Mouse (Mus musculus): ENCODE measurements around the gene Tmem209.

The Tmem209 gene

DNA sequence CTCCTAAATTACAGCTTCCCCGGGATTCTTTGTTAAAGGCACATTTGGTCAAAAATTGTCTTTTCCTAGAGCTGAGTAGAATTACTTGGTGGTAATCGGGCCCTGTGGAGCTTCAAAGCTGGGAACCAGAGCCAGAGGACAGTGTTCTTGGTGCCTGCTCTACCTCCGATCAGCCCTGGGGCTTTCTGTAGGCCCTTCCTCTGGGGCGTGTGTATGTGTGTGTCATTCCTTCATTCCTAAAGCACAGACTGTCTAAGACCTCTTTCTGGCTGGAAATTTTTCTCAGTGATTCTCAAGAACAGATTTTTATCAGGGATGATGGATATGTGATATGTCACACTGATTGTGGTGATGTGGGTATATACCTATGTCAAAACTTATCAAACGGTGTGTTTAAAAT is 29.2 kb upstream of the Tmem209 start:
- DNase-seq (ENCODE audit: low spot score in 2 of 2), result no peak

DNA sequence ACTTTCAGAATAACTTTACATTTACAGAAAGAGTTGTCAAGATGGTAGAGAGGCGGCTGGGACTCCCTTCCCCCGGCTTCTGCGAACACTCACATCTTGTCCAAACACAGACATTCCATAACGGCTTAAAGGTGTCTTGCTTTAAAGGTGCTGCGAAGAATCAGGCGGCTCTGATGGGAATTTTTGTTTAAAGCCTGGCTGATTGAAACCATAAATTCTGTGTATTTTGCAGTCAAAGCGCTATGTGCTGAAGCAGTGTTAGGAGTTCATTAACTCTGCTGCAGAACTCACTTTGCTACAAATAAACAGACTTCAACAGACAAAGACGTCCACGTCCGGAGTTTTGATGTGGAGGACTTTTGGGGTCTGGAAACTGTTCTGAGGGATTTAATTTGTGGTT is 28.7 kb upstream of the Tmem209 start:
- no peak for DNase-seq (ENCODE audit: low spot score in 2 of 2)

DNA sequence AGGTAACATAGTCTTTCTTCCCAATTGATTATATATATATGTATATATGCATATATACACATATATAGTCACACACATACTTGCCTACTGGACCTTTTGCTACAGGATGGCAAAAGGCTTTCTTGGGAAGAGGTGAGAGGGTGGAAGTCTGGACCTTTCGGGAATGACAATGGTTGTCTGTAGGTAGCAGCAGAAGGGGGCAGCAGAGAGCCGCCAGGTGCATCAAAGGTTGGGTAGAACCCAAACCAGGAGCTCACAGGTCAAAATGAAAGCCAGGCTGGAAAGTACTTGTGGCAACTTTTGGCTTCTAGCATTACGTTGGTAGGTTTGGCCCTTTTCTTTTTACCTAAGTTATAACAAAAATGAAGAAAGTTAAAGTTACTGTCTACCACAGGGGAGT is 25.8 kb upstream of the Tmem209 start:
- no peak for DNase-seq (ENCODE audit: low spot score in 2 of 2)

DNA sequence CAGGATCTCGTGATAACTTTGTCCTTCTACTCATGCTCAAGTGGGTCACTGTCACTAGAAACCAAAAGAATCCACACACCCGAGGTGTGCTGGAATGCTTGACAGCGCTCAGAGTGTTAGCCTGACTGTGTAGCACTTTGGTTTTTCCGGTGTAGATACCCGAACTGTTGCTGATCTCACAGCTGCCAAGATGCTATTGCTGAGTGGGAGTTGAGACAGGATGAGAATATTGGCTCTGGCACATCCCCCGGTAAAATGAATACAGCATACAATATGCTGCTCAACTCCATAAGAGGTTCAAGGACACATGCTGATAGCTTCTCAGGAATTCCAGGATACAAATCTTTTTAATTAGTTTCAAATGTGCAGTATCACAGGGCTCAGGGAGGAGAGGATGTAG is 19.2 kb upstream of the Tmem209 start:
- DNase-seq (ENCODE audit: low spot score in 2 of 2), result peak in 1 of 2 experiments; percentile 51

DNA sequence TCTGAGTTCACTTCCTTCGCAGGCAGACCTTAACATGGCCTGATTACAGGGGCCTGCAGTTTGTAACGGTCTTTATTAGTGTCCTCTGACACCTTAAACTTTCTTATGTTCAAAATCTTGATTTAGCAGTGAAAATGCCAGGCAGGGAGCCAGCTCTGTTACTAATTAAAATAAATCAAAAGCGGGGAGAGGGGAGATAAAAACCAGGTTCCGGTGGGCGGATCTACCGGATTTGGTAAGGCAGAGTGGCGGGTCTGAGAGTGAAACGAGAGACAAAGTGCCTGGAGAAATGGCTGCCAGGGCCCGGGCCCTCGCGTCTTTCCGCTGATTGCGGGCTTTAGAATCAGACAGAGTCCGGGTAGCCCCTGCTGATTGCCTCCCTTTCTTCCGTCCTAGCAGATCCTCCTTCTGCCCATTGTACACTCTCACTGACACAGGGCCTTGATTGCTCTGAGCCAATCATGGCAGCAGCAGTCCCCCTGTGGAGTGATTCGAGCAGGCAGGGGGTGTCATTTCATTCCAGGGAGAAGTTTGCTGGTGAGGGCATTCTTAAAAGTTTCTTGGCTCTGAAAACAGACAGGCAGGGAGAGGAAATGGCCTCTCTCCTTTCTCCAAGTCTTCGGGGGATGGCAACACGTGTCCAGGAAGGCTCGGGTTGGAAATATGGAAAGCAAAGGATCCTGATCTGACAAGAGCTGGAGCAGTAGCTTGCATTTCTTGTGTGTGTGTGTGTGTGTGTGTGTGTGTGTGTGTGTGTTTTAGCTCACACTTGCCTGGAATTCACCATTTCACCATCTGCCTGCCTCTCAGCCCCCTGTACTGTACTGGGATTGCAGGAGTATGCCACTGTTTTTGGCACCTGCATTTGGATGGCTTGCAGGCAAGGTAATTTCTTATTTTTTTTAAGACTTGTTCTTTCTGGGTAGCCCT is 17.3 kb upstream of the Tmem209 start:
- DNase-seq (ENCODE audit: low spot score in 2 of 2), result no peak

DNA sequence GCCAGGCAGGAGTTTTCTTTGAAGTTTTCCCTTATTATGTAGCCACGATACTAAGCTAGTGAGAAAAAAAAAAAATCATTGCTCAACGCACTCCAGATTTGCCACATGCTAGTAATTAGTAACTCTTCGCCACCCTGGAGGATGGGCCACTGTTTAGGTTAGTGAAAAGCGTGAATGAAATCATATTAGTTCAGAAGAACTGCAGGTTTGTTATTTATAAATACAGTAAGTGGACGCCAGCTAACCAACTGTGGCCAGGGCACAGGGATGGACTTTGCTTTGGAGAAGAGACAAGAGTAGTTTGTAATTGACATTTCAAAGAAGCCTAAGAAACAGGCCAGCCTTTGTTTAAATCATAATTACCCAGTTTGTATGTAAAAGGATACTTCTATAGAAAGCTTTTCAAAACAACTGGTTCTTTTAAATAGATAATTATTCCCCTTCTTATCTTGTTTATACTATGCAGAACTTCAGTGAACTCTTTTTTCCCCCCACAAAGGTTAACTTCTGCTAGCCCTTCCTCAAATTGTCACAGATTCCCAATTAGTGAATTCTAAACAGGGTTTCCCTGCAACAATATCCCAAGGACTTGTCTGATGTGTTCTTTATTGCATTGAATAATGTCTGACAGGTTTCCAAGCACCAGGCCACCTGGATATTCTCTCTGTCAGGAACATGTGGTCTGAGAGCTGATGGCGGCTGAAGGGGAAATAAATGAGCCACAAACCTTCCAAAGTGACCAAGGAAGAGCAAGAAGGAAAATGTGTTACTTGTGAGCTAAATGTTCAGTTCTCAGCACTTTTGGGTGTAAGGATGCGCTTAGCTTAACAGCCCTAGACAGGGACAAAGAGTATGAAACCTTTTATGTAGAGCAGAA is 16.1 kb upstream of the Tmem209 start:
- no peak for DNase-seq (ENCODE audit: low spot score in 2 of 2)

DNA sequence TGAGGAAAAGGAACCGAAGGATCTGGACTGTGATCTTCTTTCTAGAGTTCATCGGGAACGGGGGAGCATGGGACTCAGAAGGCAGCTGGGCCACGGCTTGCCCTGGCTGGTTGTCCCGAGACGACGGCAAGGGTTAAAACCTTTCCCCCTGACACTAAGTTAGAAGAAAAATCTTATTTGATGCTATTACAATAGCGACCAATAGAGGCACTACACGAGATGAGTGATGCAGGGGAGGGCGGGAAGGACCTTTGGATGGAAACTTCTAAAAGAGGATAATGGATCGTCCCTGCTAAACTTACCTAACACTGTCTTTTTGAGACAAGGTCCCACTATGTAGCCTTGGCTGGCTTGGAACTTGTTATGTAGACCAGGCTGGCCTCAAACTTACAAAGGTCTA is 10.8 kb upstream of the Tmem209 start:
- no peak for DNase-seq (ENCODE audit: low spot score in 2 of 2)

DNA sequence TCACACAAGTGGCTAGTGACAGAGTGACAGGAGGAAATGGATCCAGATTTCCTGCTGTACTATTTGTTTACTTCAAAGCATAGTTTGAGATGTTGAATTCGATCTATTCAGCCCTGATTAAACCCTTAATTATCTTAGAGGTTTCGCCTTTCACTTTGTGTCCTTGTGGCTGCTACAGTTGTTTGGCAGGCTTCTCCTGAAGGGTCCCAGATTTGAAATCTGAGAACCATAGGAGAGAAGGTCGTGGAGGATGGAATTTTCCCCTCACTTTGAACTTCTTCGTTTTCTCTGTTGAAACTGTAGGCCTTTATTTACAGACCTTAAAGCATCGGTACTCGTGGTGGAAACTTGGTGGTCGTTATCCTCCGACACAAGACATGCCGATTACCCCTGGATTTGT is 4.7 kb upstream of the Tmem209 start:
- DNase-seq (ENCODE audit: low spot score in 2 of 2), result no peak

DNA sequence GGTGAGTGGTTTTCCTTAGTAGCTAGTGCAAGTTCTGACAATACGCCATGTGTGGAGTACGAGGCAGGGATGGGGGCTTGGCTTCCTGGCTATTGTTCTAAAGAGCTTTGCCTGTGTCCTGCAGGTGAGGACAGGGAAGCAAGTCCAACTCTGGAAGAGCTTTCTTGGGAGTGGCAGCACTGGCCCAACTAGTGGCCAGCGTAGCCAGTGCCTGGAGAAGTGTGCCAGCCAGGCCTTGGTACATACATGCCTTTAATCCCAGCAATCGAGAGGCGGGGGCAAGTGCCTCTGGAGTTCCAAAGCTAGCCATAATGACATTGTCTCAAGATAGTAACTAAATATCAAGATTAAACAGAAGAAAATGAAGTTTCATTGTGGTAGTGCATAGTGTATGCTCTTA is 708 bp upstream of the Tmem209 start:
- DNase-seq (ENCODE audit: low spot score in 2 of 2), result peak in 1 of 2 experiments; percentile 36

DNA sequence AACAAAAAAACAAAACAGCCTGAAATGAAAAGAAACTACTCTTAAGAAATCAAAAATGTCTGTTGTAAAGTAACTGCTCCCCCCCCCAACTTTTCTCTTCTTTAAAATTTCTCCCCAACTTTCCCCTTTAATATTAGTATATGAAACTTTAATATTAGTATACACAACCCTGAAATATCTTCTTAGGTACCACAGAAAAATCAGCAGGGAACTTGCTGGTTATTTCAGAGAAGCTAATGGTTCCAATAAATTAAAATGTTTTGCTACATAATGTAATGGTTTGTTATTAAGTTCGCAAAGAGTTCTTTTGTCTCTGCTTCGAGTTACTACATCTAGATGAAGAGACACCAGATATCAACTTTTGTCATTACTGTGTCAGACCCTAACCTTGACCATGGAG is 759 bp downstream of the Tmem209 start:
- no peak for DNase-seq (ENCODE audit: low spot score in 2 of 2)

GRCm38 (mm10) chr6:30499049-30499448 is 10.5 kb downstream of the Tmem209 start:
- no peak for DNase-seq (ENCODE audit: low spot score in 2 of 2)

DNA sequence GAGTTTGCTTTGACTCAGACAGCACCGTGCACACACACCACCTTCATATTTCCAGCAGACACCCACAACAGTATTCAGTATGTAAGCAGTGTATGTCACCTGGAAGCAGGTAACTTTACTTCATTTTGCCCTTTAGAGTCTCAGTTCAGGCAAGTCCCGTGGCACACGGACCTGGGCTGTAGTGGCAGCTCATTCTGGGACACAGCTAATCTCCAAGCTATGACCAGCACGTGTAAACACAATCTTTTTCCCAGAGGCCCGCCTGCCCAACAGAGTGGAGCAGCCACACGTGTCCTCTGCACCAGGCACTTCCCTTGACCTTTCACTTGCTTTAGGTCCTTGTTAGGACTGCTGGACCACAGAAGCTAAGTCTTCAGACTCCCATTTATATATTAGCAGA is 23.1 kb downstream of the Tmem209 start:
- no peak for DNase-seq (ENCODE audit: low spot score in 2 of 2)

GRCm38 (mm10) chr6:30482908-30483307 is 26.7 kb downstream of the Tmem209 start:
- no peak for DNase-seq (ENCODE audit: low spot score in 2 of 2)

GRCm38 (mm10) chr6:30479418-30479817 is 30.2 kb downstream of the Tmem209 start:
- no peak for DNase-seq (ENCODE audit: low spot score in 2 of 2)

- no peak for DNase-seq (ENCODE audit: low spot score in 2 of 2)
Observed at GRCm38 (mm10) chr6:30477784-30478183, 31.8 kb downstream of the Tmem209 start.

DNA sequence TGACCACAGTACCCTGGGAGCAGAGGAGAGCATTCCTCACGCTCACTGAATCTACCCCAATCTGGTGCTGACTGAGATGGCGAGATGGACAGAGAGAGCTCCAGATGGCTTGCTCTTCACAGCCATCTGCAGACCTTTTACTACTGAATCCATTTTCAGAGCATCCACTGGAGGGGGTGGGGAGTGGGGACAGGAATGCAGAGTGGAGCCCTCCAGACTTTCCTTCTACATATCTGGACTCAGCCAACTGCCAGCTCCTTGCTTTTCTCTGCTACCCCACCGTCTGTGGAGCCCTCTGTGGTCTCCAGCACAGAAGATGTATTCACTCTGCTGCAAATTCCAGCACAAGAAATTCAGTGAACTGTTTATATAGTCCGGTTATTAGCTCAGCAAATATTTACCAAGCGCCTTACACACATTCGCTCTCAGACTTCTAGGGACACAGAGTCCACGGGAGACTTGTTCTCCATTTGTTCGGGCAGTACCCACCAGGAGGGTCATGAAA is 32.3 kb downstream of the Tmem209 start:
- peak in 1 of 2 experiments; percentile 57 for DNase-seq (ENCODE audit: low spot score in 2 of 2)

DNA sequence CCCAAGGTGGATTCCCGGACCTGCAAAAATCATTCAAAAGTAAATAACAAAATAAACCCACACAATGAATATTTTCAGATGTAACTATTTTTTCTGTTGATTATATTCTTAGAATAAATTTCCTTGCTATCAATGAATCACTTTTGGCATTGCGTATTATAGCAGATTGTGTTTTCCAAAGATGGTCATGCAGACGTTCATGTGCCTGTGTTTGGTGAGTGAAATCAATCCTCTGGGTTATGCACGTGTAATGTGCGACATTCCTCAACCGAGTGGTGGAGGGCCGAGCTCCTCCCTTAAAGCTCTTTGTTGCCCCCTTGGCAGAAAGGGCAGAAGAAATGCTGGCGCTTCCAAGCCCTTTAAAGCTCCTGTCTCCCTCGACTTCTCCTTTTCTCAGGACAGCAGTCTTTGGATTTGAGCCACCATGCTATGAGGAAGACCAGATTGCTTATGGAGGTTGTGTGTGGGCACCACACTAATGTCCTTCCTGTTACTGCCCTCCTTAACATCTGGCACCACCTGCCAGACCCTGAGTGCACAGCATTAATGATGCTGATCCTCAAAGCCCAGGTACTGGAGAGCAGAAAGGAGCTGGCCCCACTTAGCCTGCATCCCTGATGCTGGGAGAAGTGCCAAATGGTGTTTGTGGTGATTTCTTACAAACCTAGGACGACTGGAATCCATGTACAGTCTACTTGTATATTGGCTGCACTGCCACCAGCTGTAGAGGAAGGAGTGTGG is 33.4 kb downstream of the Tmem209 start:
- DNase-seq (ENCODE audit: low spot score in 2 of 2), result no peak

DNA sequence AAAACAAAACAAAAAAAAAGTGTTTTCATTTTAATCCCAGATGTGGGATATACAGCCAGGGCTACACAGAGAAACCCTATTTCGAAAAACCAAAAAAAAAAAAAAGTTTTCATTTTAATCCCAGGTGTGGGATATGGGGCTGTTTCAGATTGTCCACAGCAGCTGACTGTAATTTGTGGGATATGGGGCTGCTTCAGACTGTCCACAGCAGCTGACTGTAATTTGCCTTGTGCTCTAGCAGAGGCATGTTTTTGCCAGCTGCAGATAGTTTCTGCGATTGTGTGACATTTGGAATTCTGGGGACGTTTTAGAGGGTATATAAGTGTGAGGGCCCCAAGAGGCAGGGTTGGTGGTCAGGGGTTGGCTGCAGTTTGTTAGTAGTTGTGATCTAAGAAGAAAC is 37.9 kb downstream of the Tmem209 start:
- DNase-seq (ENCODE audit: low spot score in 2 of 2), result no peak

DNA sequence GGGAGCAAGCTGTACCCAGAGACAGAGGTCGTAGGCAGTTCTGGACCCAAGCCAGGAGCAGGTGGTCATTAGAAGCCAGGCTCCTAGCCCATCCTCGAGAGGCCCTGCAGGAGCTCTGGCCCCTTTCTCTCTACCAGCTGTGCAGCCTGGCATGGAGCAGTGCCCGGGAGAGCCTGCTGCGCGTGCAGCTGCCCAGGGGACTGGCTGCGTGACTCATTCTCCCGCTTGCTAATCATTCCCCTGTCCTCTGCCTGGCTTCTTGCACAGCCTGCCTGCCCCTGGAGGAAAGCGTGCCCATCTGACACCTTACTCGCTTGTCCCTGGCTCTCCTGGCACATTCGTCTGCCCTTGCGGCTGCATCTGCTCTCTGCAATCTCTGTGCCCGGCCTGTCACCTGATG is 40.2 kb downstream of the Tmem209 start:
- DNase-seq (ENCODE audit: low spot score in 2 of 2), result peak in 1 of 2 experiments; percentile 62

DNA sequence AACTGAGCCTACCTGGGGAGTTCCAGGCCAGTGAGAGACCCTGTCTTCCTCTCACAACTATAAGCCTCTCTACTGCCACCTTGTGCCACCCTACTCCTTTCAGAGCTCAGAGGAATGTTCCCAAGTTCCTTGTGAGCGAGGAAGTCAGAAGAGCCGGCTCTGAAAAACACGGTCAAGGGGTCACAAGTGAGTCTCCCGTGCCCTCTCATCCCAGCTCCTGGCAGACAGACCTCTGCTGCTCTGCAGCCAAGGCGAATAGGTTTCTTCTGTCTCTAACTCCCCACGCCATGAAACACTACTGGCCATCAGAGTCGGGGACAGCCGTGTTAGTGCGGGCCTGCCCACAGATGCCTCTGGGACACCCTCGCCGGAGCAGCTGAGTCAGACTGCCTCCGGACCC is 40.9 kb downstream of the Tmem209 start:
- peak in 1 of 2 experiments; percentile 66 for DNase-seq (ENCODE audit: low spot score in 2 of 2)

GRCm38 (mm10) chr6:30468058-30468457 is 41.5 kb downstream of the Tmem209 start:
- DNase-seq (ENCODE audit: low spot score in 2 of 2), result no peak

DNA sequence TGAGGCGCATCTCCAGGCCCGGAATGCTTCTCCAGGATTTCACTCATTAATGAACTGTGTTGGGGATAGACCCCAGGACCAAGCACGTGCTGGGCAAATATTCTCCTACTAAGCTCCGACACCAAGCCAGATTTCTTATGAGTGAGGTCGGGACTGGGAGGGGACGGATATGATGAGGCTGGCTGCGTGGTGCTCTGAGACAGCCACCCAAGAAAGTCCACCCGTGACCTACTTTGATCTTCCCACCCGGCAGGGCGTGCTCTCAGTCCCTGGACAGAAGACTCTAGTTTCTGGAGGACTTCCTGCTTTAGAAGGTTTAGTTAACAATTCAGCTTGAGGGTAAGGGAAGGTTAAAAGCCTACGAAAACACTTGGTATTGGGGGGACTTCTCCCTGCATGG is 44.0 kb downstream of the Tmem209 start:
- DNase-seq (ENCODE audit: low spot score in 2 of 2), result no peak

Measured in right cerebral cortex, postnatal 10 days (tissue).